Mouse (Mus musculus) limb, embryonic 15.5 days (tissue): ENCODE data around the gene Camk1d. TPM values are rescaled to one million over a fixed set of nuclear protein-coding genes. Genes with fewer than 3 reads are reported as not detected.
"Not testable (repeated sequence)": the region's sequence is repeated elsewhere in the genome, so short reads cannot be mapped to it uniquely, and the experiment has no call there.

Experiments
- ATAC-seq: fragments of 200-750 bp; cut with Nextera tagmentation; 2 replicates; pipeline ENCODE4 v1.8.0; 2017; ENCODE audit warnings: low read depth, moderate TSS enrichment; ENCODE audit not compliant: insufficient number of reproducible peaks, low FRiP score, low TSS enrichment
- H3K27ac ChIP-seq: fragments of 300-500 bp; sonication (generic); 2 replicates; pipeline ENCODE4 v1.5.1; 2015; ENCODE audit warnings: moderate library complexity, mild to moderate bottlenecking, inconsistent platforms
- H3K27me3 ChIP-seq: fragments of 300-500 bp; sonication (generic); 2 replicates; pipeline ENCODE4 v1.6.1; 2015; ENCODE audit warnings: inconsistent platforms
- H3K36me3 ChIP-seq: fragments of 300-500 bp; sonication (generic); 2 replicates; pipeline ENCODE4 v1.6.1; 2015; ENCODE audit warnings: inconsistent platforms
- H3K4me1 ChIP-seq: fragments of 300-500 bp; sonication (generic); 2 replicates; pipeline ENCODE4 v1.6.1; 2015; ENCODE audit warnings: inconsistent platforms
- H3K4me2 ChIP-seq: fragments of 300-500 bp; sonication (generic); 2 replicates; pipeline ENCODE4 v1.6.1; 2015; ENCODE audit warnings: mild to moderate bottlenecking, inconsistent platforms
- H3K4me3 ChIP-seq: fragments of 300-500 bp; sonication (generic); 2 replicates; pipeline ENCODE4 v1.5.1; 2015; ENCODE audit warnings: mild to moderate bottlenecking, inconsistent platforms
- H3K9ac ChIP-seq: fragments of 300-500 bp; sonication (generic); 2 replicates; pipeline ENCODE4 v1.6.1; 2015; ENCODE audit warnings: inconsistent platforms
- H3K9me3 ChIP-seq: fragments of 300-500 bp; sonication (generic); 2 replicates; pipeline ENCODE4 v1.6.1; 2016; ENCODE audit warnings: inconsistent platforms
- WGBS: fragments of 180-500 bp; shearing (Covaris S2); methylation state at CpG from one replicate; pipeline ENCODE4 v1.1.7; 2015; 5-methylcytosine and 5-hydroxymethylcytosine counted together
- polyA plus RNA-seq: library from polyadenylated mRNA; unstranded; fragments of >200 nt; fragmentation: Nextera tagmentation; extraction: Ambion mirVana; gene quantifications from 2 replicates; pipeline ENCODE4 v1.2.1, GENCODE M21; 2015

Gene Camk1d
- polyA plus RNA-seq, 1 experiment from 2014 or later = 8.4 TPM

GRCm38 (mm10) chr2:5549334-5549733 lies 165.0 kb downstream of the Camk1d start:
- Histone ChIP-seq H3K9me3 (no peaks in the 10 kb centered on the region), H3K27ac (no peak overlapping the region), H3K36me3 (no peaks in the 10 kb centered on the region), H3K27me3 (no peaks in the 10 kb centered on the region), H3K4me2 (no peak overlapping the region), H3K9ac (no peak overlapping the region), H3K4me3 (no peak overlapping the region), H3K4me1 (no peaks in the 10 kb centered on the region)
- no peak for ATAC-seq
- 84% methylated on average over 2 of the region's 2 CpGs for WGBS

GRCm38 (mm10) chr2:5548872-5549271 lies 165.4 kb downstream of the Camk1d start:
- no peaks in the 10 kb centered on the region for H3K27me3 ChIP-seq
- no peak overlapping the region for H3K27ac ChIP-seq
- 87% methylated on average over 4 of the region's 4 CpGs for WGBS

GRCm38 (mm10) chr2:5540870-5541269 lies 173.4 kb downstream of the Camk1d start:
- Histone ChIP-seq H3K27me3 (no peaks in the 10 kb centered on the region), H3K27ac (no peak overlapping the region), H3K4me1 (no peaks in the 10 kb centered on the region), H3K9me3 (no peaks in the 10 kb centered on the region), H3K9ac (no peak overlapping the region), H3K4me2 (no peak overlapping the region), H3K4me3 (no peak overlapping the region), H3K36me3 (no peaks in the 10 kb centered on the region)
- ATAC-seq = no peak
- WGBS = 84% methylated on average over 3 of the region's 3 CpGs

More at GRCm38 (mm10) chr2:5548872-5549271, 165.4 kb downstream of the Camk1d start:
- Histone ChIP-seq H3K4me1 (no peaks in the 10 kb centered on the region), H3K9ac (no peak overlapping the region), H3K9me3 (no peaks in the 10 kb centered on the region), H3K4me3 (no peak overlapping the region), H3K36me3 (no peaks in the 10 kb centered on the region), H3K4me2 (no peak overlapping the region)
- no peak for ATAC-seq

DNA sequence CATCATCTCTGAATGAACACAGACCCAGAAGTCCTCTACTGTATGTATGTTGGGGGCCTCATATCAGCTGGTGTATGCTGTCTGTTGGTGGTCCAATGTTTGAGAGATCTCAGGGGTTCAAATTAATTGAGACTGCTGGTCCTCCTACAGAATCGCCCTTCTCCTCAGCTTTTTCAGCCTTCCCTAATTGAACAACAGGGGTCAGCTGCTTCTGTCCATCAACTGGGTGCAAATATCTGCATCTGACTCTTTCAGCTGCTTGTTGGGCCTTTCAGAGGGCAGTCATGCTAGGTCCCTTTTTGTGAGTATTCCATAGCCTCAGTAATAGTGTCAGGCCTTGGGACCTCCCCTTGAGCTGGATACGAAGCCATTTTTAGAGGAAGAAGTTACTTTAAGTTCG lies 174.4 kb downstream of the Camk1d start:
- H3K4me3 ChIP-seq, H3K4me2 ChIP-seq, H3K27ac ChIP-seq, H3K36me3 ChIP-seq, H3K27me3 ChIP-seq, ATAC-seq, H3K9me3 ChIP-seq, H3K9ac ChIP-seq, H3K4me1 ChIP-seq: not testable (repeated sequence)
- 63% methylated on average over 3 of the region's 3 CpGs for WGBS

DNA sequence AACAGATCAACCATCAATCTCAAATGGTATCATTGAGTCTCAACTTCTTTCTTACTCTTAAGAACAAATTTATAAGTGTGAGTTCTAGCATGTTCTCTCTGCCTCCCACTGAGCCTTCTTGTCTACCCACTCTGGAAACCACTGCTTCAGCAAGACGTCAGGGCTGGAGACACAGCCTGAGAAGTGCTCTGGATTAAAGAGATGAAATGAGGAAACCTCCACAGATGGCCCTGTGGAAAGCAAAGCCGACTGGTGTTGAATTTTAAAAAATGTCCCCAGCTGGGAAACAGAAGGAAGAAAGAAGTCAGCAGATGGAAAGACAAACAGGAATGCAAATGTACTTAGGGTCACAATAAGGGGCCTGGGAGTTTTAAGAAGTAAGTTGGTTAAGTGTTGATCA lies 180.4 kb downstream of the Camk1d start:
- no peaks in the 10 kb centered on the region for H3K9me3 ChIP-seq
- H3K4me1 ChIP-seq = no peaks in the 10 kb centered on the region
- no peak overlapping the region for H3K27ac ChIP-seq
- 56% methylated on average over 2 of the region's 2 CpGs for WGBS
- H3K9ac ChIP-seq = no peak overlapping the region
- no peaks in the 10 kb centered on the region for H3K27me3 ChIP-seq
- no peak overlapping the region for H3K4me2 ChIP-seq
- no peaks in the 10 kb centered on the region for H3K36me3 ChIP-seq
- no peak overlapping the region for H3K4me3 ChIP-seq
- ATAC-seq = no peak

GRCm38 (mm10) chr2:5529992-5530391 lies 184.3 kb downstream of the Camk1d start:
- H3K27ac ChIP-seq = no peak overlapping the region
- H3K4me3 ChIP-seq = no peak overlapping the region
- no peak for ATAC-seq
- WGBS = 71% methylated on average over 2 of the region's 2 CpGs
- no peaks in the 10 kb centered on the region for H3K4me1 ChIP-seq
- H3K36me3 ChIP-seq = no peaks in the 10 kb centered on the region
- H3K9ac ChIP-seq = no peak overlapping the region
- no peak overlapping the region for H3K4me2 ChIP-seq
- no peaks in the 10 kb centered on the region for H3K9me3 ChIP-seq
- no peaks in the 10 kb centered on the region for H3K27me3 ChIP-seq

GRCm38 (mm10) chr2:5519221-5519669 lies 195.1 kb downstream of the Camk1d start:
- Histone ChIP-seq H3K36me3 (no peaks in the 10 kb centered on the region), H3K27me3 (no peaks in the 10 kb centered on the region), H3K4me3 (no peak overlapping the region), H3K4me1 (no peaks in the 10 kb centered on the region), H3K27ac (no peak overlapping the region), H3K9ac (no peak overlapping the region), H3K9me3 (no peaks in the 10 kb centered on the region), H3K4me2 (no peak overlapping the region)
- ATAC-seq = no peak
- WGBS = 63% methylated on average over 8 of the region's 8 CpGs

- no peak overlapping the region for H3K4me2 ChIP-seq
- H3K27me3 ChIP-seq = no peaks in the 10 kb centered on the region
- no peaks in the 10 kb centered on the region for H3K9me3 ChIP-seq
- no peaks in the 10 kb centered on the region for H3K36me3 ChIP-seq
- 61% methylated on average over 2 of the region's 2 CpGs for WGBS
- H3K27ac ChIP-seq = no peak overlapping the region
- no peak overlapping the region for H3K9ac ChIP-seq
- no peak overlapping the region for H3K4me3 ChIP-seq
- no peaks in the 10 kb centered on the region for H3K4me1 ChIP-seq
- ATAC-seq = no peak
These were observed 199.2 kb downstream of the Camk1d start for GRCm38 (mm10) chr2:5515106-5515505.

DNA sequence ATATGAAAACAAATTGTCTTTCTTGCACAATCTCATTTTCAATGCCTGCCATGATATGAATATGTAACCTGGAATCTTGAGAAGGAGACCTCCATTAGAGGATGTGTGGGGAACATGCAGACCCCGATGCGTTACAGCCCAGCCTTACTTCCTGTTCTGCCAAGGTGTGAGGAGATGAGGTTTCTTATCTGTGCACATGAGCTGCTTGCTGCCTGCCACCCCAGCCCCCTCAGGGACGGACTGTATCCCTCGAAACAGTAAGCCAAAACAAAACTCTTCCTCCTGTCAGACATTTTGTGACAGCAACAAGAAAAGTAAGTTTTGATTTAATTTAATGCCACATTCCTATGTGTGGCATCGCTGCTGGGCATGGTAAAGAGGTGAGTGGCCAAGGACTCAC lies 200.2 kb downstream of the Camk1d start:
- H3K9ac ChIP-seq = no peak overlapping the region
- WGBS = 88% methylated on average over 5 of the region's 5 CpGs

DNA sequence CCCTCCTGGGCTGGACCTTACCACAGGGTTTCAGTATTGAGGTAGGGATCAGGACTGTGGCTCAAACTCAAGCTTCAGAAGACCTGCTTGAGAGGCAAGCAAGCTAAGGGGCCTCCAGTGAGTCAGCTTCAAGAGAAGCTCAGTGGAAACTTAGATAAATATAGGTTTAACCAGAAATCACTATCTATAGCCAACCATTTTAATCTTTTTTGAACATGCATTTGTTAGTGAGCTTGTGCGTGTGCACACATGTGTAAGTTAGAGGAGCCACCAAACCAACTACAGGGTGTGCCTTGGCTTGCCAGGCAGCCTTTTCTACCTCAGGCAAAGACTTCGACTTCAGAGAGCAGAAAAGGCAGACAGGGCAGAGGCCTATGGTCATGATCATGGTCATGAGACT lies 200.7 kb downstream of the Camk1d start:
- 78% methylated on average over 2 of the region's 2 CpGs for WGBS
- H3K4me1 ChIP-seq = no peaks in the 10 kb centered on the region
- no peak for ATAC-seq

More for the DNA sequence above, 200.2 kb downstream of the Camk1d start:
- Histone ChIP-seq H3K27me3 (no peaks in the 10 kb centered on the region), H3K36me3 (no peaks in the 10 kb centered on the region), H3K4me2 (no peak overlapping the region), H3K4me3 (no peak overlapping the region), H3K4me1 (no peaks in the 10 kb centered on the region), H3K27ac (no peak overlapping the region), H3K9me3 (no peaks in the 10 kb centered on the region)
- no peak for ATAC-seq

DNA sequence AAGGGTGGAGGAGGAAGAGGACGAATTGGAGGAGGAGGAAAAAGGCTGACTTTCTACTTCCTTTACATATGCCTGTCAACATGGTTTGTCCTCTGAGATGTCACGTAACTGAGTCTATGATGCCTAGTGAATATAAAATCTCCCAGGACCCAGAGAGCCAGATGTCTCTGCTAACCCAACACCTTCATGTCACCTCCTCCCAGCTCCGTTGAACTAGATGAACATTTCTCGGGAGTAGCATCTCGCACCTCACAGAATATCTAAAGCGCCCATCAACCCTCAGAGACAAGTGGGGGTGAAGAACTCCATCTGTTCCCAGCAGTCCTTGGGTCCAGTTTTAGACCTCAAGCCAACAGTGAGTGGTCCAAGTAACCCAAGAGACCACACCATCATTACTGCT lies 204.3 kb downstream of the Camk1d start:
- no peaks in the 10 kb centered on the region for H3K36me3 ChIP-seq
- no peak overlapping the region for H3K4me2 ChIP-seq
- no peak overlapping the region for H3K4me3 ChIP-seq
- no peak for ATAC-seq
- H3K9me3 ChIP-seq = no peaks in the 10 kb centered on the region
- H3K4me1 ChIP-seq = 0 out of 2 replicates have a peak, but pooled peaks cover 4% of the 10 kb centered on the region
- WGBS = 88% methylated on average over 6 of the region's 6 CpGs
- H3K27ac ChIP-seq = no peak overlapping the region
- no peaks in the 10 kb centered on the region for H3K27me3 ChIP-seq
- H3K9ac ChIP-seq = no peak overlapping the region

More for the DNA sequence above, 200.7 kb downstream of the Camk1d start:
- Histone ChIP-seq H3K9me3 (no peaks in the 10 kb centered on the region), H3K36me3 (no peaks in the 10 kb centered on the region), H3K27ac (no peak overlapping the region), H3K27me3 (no peaks in the 10 kb centered on the region), H3K9ac (no peak overlapping the region), H3K4me2 (no peak overlapping the region), H3K4me3 (no peak overlapping the region)

GRCm38 (mm10) chr2:5499620-5500019 lies 214.7 kb downstream of the Camk1d start:
- no peak overlapping the region for H3K4me3 ChIP-seq
- no peak for ATAC-seq
- H3K9ac ChIP-seq = no peak overlapping the region
- WGBS = 69% methylated on average over 4 of the region's 4 CpGs
- H3K36me3 ChIP-seq = no peaks in the 10 kb centered on the region
- H3K4me1 ChIP-seq = no peaks in the 10 kb centered on the region
- no peak overlapping the region for H3K4me2 ChIP-seq
- no peak overlapping the region for H3K27ac ChIP-seq
- no peaks in the 10 kb centered on the region for H3K27me3 ChIP-seq
- H3K9me3 ChIP-seq = no peaks in the 10 kb centered on the region

- Histone ChIP-seq H3K4me2 (no peak overlapping the region), H3K36me3 (no peaks in the 10 kb centered on the region), H3K27me3 (no peaks in the 10 kb centered on the region), H3K9ac (no peak overlapping the region), H3K4me3 (no peak overlapping the region), H3K4me1 (no peaks in the 10 kb centered on the region), H3K9me3 (no peaks in the 10 kb centered on the region), H3K27ac (no peak overlapping the region)
- 70% methylated on average over 5 of the region's 5 CpGs for WGBS
- ATAC-seq = no peak
These were observed 224.4 kb downstream of the Camk1d start for GRCm38 (mm10) chr2:5489916-5490315.
